In the genomic region with DNA sequence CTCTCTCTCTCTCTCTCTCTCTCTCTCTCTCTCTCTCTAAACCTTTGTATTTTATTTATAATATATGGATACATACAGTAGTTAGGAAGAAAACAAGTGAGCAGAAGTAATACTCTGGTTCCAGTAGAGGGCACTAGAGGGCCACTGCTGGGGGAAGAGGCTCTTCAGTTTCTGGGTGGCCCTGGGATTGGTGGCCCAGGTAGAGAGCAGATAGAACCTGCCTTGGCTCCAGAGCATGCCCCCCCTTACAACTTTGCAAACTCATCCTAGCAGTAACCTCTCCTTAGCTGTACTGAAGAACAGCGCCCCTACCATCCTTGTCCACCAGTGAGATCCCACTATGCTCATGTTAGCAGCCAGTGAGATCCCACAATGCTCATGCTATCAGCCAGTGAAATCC, we compare ENCODE assay signal across 7 mouse cellular contexts.
DNase-seq lines count a peak whose midpoint lies in the region; ATAC-seq and TF ChIP-seq lines count a peak whose summit lies in the region.

No protein-coding gene starts in this region.

- no peak overlapping the region for H3K27ac ChIP-seq in kidney, postnatal 0 days

- H3K4me3 ChIP-seq in kidney, postnatal 0 days (replicated peaks; ENCODE audit: low read depth, low read length) = no peak overlapping the region

- TF ChIP-seq CTCF in kidney, postnatal 0 days (IDR thresholded peaks at IDR 0.05; ENCODE audit: low read depth) = peak; percentile 87

- H3K9me3 ChIP-seq in kidney, postnatal 0 days (replicated peaks; ENCODE audit: low read length) = no peaks in the 10 kb centered on the region

- 26% methylated on average over 1 of the region's 1 CpGs for WGBS in kidney, postnatal 0 days

- H3K4me1 ChIP-seq in kidney, postnatal 0 days (replicated peaks; ENCODE audit: insufficient read depth, low read length) = no peaks in the 10 kb centered on the region

- H3K36me3 ChIP-seq in kidney, postnatal 0 days (ENCODE audit: insufficient read depth, low read length) = no peaks in the 10 kb centered on the region

- H3K9ac ChIP-seq in kidney, postnatal 0 days (ENCODE audit: low read depth, low read length) = no peak overlapping the region

- no peak overlapping the region for H3K4me2 ChIP-seq in kidney, postnatal 0 days (ENCODE audit: low read length)

- peak; percentile 46 for DNase-seq in 416B (ENCODE audit: low read depth)
- peak; percentile 65 to 67 for DNase-seq in B cell, adult 2 months
- DNase-seq in c-Kit-positive CD71-positive TER-119-negative erythroid progenitor cells, embryonic 14.5 days (ENCODE audit: low read depth) = peak; percentile 40
- DNase-seq in kidney, postnatal 0 days (ENCODE audit: low spot score) = peak; percentile 84
- DNase-seq in lung, postnatal 10 days = peak; percentile 67
- DNase-seq in right cerebral cortex, adult 2 months (ENCODE audit: low spot score in 2 of 2) = peak; percentile 44 to 68

- ATAC-seq in frontal cortex, adult (ENCODE audit: low TSS enrichment) = peak; percentile 88
- ATAC-seq in kidney, postnatal 0 days (replicated peaks; ENCODE audit: low FRiP score, low read depth) = 0 out of 2 replicates have a peak, but pooled peaks have one; percentile 33

- H3K27me3 ChIP-seq in kidney, postnatal 0 days (ENCODE audit: insufficient read depth, low read length) = no peaks in the 10 kb centered on the region
